Mouse (Mus musculus) myocyte (in vitro differentiated cells): ENCODE measurements at regions not wholly inside any gene's neighbourhood (a gene's known extent, or its start where the extent isn't known, plus 50 kb on each side); places are given as distances from the start of the nearest gene placed in this dataset.
A peak's percentile ranks its signal among the peaks of the same experiment; 100 is the strongest.

ENCODE experiments used
- H3K27me3 ChIP-seq: one replicate; pipeline ENCODE4 v1.6.1; 2011; ENCODE audit not compliant: control insufficient read depth, insufficient read depth, insufficient read length
- H3K36me3 ChIP-seq: one replicate; pipeline ENCODE4 v1.6.1; 2011; ENCODE audit not compliant: control insufficient read depth, insufficient read depth
- H3K4me2 ChIP-seq: one replicate; pipeline ENCODE4 v1.6.1; 2011; ENCODE audit warnings: low read depth, control low read depth
- H3K4me3 ChIP-seq: one replicate; pipeline ENCODE4 v1.5.1; 2011; ENCODE audit warnings: mild to moderate bottlenecking, control low read depth, moderate library complexity
- H3K79me2 ChIP-seq: one replicate; pipeline ENCODE4 v1.6.1; 2011; ENCODE audit not compliant: control insufficient read depth, insufficient read depth
- H3ac ChIP-seq: one replicate; pipeline ENCODE4 v1.6.1; 2011; ENCODE audit not compliant: control insufficient read depth, insufficient read length
- CEBPB ChIP-seq: IDR thresholded peaks from 2 replicates; pipeline ENCODE4 v1.6.1; 2011; ENCODE audit warnings: mild to moderate bottlenecking, moderate library complexity; ENCODE audit not compliant: poor library complexity, insufficient read depth, severe bottlenecking
- E2F4 ChIP-seq: IDR thresholded peaks from one replicate; pipeline ENCODE4 v1.6.1; 2011; ENCODE audit warnings: mild to moderate bottlenecking, control low read depth, moderate library complexity; ENCODE audit not compliant: insufficient read depth
- MAX ChIP-seq: IDR thresholded peaks from one replicate; pipeline ENCODE4 v1.6.1; 2011; ENCODE audit warnings: low read depth, mild to moderate bottlenecking, control low read depth
- MYOD1 ChIP-seq, 3 experiments: IDR thresholded peaks; one replicate each; pipeline ENCODE4 v1.6.1; 2011; ENCODE audit warnings: control low read depth in 2 of 3, low read depth in 2 of 3, mild to moderate bottlenecking in 2 of 3, moderate library complexity in 1 of 3; ENCODE audit not compliant: insufficient read length in 2 of 3, control insufficient read depth in 1 of 3
- MYOG ChIP-seq, 3 experiments: IDR thresholded peaks; one replicate each; pipeline ENCODE4 v1.6.1; 2011; ENCODE audit warnings: control low read depth in 2 of 3, low read depth in 2 of 3, mild to moderate bottlenecking in 2 of 3; ENCODE audit not compliant: insufficient read length in 2 of 3, control insufficient read depth in 1 of 3, insufficient read depth in 1 of 3
- POLR2A ChIP-seq: IDR thresholded peaks from one replicate; pipeline ENCODE4 v1.6.1; 2011; ENCODE audit warnings: low read depth, mild to moderate bottlenecking, control low read depth, moderate library complexity; ENCODE audit not compliant: insufficient read length
- POLR2AphosphoS2 ChIP-seq: IDR thresholded peaks from one replicate; pipeline ENCODE4 v1.6.1; 2011; ENCODE audit warnings: low read depth, control low read depth; ENCODE audit not compliant: insufficient read length
- REST ChIP-seq: IDR thresholded peaks from one replicate; pipeline ENCODE4 v1.6.1; 2011; ENCODE audit warnings: mild to moderate bottlenecking, control low read depth, moderate library complexity; ENCODE audit not compliant: insufficient read depth, insufficient read length
- SRF ChIP-seq: IDR thresholded peaks from one replicate; pipeline ENCODE4 v1.6.1; 2011; ENCODE audit warnings: low read depth; ENCODE audit not compliant: control insufficient read depth, insufficient read length
- TCF12 ChIP-seq: IDR thresholded peaks from one replicate; pipeline ENCODE4 v1.6.1; 2011; ENCODE audit warnings: mild to moderate bottlenecking, control low read depth; ENCODE audit not compliant: poor library complexity, insufficient read depth, severe bottlenecking
- TCF3 ChIP-seq: IDR thresholded peaks from one replicate; pipeline ENCODE4 v1.6.1; 2011; ENCODE audit warnings: low read depth, control low read depth; ENCODE audit not compliant: insufficient read length
- USF1 ChIP-seq: IDR thresholded peaks from one replicate; pipeline ENCODE4 v1.6.1; 2011; ENCODE audit warnings: low read depth, mild to moderate bottlenecking, control low read depth, moderate library complexity

DNA sequence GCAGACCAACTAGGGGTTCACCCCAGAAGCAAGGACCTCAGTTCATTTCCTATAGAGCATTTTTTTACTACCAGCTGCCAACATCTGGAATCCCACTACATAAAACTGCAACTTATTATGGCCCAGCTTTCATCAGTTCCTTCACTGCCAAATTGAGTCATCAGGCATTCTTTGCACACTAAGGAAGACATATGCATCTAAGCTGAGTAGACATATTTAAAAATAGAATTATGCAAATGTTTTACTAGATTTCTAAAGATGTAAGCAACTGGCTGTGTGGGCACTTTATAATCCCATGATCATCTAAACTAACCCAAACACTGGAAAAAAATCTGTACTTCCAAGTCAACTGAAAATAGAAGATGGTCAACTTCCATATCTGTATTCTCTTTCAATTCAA is 415.9 kb upstream of the Rarb start:
- TF ChIP-seq MAX, result no peak
- TF ChIP-seq REST, result no peak
- TF ChIP-seq MYOD1 (IDR thresholded peaks at IDR 0.05; ENCODE audit: control insufficient read depth in 1 of 3, insufficient read length in 2 of 3, low read depth in 2 of 3), result no peak
- TF ChIP-seq CEBPB, result no peak
- TF ChIP-seq TCF12, result no peak
- TF ChIP-seq E2F4, result no peak
- no peak for TF ChIP-seq POLR2A
- no peak for TF ChIP-seq MYOG (IDR thresholded peaks at IDR 0.05; ENCODE audit: control insufficient read depth in 1 of 3, insufficient read depth in 1 of 3, insufficient read length in 2 of 3, low read depth in 2 of 3)
- H3K4me3 ChIP-seq, result no peak overlapping the region
- H3K36me3 ChIP-seq, result no peaks in the 10 kb centered on the region
- H3ac ChIP-seq, result no peak overlapping the region
- no peaks in the 10 kb centered on the region for H3K79me2 ChIP-seq
- H3K27me3 ChIP-seq, result no peaks in the 10 kb centered on the region
- no peak overlapping the region for H3K4me2 ChIP-seq

DNA sequence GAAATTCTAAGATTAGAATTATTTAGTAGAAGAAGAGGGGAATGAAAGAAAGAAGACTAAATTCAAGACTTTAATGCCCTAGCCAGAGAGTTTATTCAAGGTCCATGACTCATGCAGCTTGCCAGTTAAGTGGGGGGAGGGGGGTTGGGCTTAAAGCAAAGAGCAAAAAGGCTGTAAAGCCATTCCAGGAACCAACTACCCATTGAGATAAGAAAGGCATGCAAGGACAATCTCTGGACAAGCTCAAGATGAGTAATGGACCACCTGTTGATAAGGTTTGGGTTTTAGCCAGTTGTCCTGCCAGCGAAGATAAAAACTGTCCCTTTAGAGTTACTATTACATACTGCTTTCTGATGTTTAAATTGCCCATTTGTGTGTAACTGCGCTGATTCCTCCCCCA is 392.5 kb upstream of the Rarb start:
- Histone ChIP-seq H3K4me3 (no peak overlapping the region), H3K27me3 (no peaks in the 10 kb centered on the region), H3K79me2 (no peaks in the 10 kb centered on the region), H3ac (no peak overlapping the region), H3K4me2 (peak overlapping the region; percentile 9), H3K36me3 (no peaks in the 10 kb centered on the region)
- TF ChIP-seq TCF12 (no peak), MYOD1 (IDR thresholded peaks at IDR 0.05; ENCODE audit: control insufficient read depth in 1 of 3, insufficient read length in 2 of 3, low read depth in 2 of 3) (peak in 1 of 3 experiments; percentile 2)

DNA sequence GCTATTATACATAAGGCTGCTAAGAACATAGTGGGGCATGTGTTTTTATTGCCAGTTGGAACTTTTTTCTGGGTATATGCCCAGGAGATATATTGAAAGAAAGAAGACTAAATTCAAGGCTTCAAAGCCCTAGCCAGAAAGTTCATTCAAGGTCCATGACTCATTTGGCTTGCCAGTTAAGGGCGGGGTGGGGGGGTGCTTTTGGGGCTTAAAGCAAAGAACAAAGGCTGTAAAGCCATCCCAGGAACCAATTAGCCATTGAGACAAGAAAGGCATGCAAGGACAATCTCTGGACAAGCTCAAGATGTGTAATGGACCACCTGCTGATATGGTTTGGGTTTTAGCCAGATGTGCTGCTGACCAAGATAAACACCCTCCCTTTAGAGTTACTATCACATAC is 386.7 kb upstream of the Rarb start:
- Histone ChIP-seq H3K79me2 (no peaks in the 10 kb centered on the region), H3K36me3 (no peaks in the 10 kb centered on the region)
- no peak for TF ChIP-seq TCF12
- TF ChIP-seq POLR2AphosphoS2, result no peak
- no peak for TF ChIP-seq REST
- no peak for TF ChIP-seq MYOD1 (IDR thresholded peaks at IDR 0.05; ENCODE audit: control insufficient read depth in 1 of 3, insufficient read length in 2 of 3, low read depth in 2 of 3)
- TF ChIP-seq MYOG (IDR thresholded peaks at IDR 0.05; ENCODE audit: control insufficient read depth in 1 of 3, insufficient read depth in 1 of 3, insufficient read length in 2 of 3, low read depth in 2 of 3), result no peak
- no peak for TF ChIP-seq SRF
- no peak for TF ChIP-seq POLR2A
- TF ChIP-seq USF1, result no peak
- no peak for TF ChIP-seq CEBPB
- TF ChIP-seq MAX, result no peak
- no peak for TF ChIP-seq TCF3
- no peak for TF ChIP-seq E2F4

DNA sequence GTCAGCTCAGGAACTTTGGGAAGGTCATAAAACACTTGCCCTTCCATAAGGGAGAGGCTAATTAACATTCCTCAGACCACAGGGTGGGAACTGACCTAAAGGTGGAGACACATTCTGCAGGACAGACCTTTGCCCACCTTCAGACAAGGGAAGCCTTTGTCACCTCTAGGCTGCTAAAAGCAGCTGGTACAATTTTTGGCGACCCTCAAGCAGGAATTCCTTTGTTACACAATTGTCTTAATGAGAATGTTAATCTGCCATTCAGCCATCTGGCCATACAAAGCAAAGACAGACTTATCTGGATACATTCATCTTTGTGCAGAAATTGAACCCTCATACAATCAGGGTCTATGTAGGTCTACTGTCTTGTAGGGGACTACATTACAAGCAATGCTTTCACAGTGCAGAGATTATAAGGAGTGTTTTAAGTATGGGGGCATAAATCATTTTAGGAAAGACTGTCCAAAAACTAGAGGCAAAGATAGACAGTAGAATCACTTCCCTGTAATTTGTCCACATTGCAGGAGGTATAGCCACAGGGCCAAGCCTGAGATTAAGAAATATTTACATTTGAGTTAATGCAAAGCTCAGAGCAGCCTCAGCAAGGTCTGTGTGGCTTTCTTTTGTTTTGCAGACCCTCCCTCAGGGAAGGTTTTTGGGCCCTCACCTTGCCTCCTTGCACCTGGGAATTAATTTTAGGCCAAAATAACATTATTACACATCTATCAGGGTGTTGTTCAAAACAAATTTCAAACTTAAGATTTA is 384.5 kb upstream of the Rarb start:
- no peak for TF ChIP-seq MYOG (IDR thresholded peaks at IDR 0.05; ENCODE audit: control insufficient read depth in 1 of 3, insufficient read depth in 1 of 3, insufficient read length in 2 of 3, low read depth in 2 of 3)
- no peak for TF ChIP-seq CEBPB
- TF ChIP-seq REST, result no peak
- no peak for TF ChIP-seq TCF12
- no peak for TF ChIP-seq USF1
- TF ChIP-seq E2F4, result no peak
- no peak for TF ChIP-seq POLR2A
- no peak for TF ChIP-seq MAX
- no peak for TF ChIP-seq TCF3
- no peak for TF ChIP-seq MYOD1 (IDR thresholded peaks at IDR 0.05; ENCODE audit: control insufficient read depth in 1 of 3, insufficient read length in 2 of 3, low read depth in 2 of 3)
- TF ChIP-seq POLR2AphosphoS2, result no peak
- no peak for TF ChIP-seq SRF
- H3K36me3 ChIP-seq, result no peaks in the 10 kb centered on the region
- H3K4me3 ChIP-seq, result no peak overlapping the region

More for the DNA sequence above, 386.7 kb upstream of the Rarb start:
- no peak overlapping the region for H3ac ChIP-seq
- H3K4me3 ChIP-seq, result no peak overlapping the region
- no peaks in the 10 kb centered on the region for H3K27me3 ChIP-seq
- H3K4me2 ChIP-seq, result no peak overlapping the region

DNA sequence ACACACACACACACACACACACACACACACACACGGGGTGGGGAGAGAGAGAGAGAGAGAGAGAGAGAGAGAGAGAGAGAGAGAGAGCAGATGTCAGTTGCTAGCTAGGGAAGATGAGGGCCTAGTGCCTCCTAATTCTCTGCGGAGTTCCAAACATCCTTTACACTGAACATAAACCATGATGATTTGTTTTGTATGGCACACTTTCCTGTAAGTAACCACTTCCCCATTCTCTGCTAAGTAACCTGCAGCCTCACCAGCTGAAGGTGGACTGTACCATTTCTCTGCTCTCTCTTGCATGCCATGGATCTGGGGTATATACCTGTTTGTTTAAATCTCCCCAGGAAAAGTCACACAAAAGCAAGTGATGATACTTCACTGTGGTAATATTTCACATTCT is 374.0 kb upstream of the Rarb start:
- Histone ChIP-seq H3K79me2 (no peaks in the 10 kb centered on the region), H3K4me2 (no peak overlapping the region), H3K27me3 (no peaks in the 10 kb centered on the region), H3ac (no peak overlapping the region), H3K36me3 (no peaks in the 10 kb centered on the region), H3K4me3 (no peak overlapping the region)
- TF ChIP-seq CEBPB (no peak), USF1 (no peak), REST (no peak), MAX (no peak), MYOG (IDR thresholded peaks at IDR 0.05; ENCODE audit: control insufficient read depth in 1 of 3, insufficient read depth in 1 of 3, insufficient read length in 2 of 3, low read depth in 2 of 3) (no peak), TCF12 (no peak)

More for the DNA sequence above, 384.5 kb upstream of the Rarb start:
- no peaks in the 10 kb centered on the region for H3K27me3 ChIP-seq
- no peak overlapping the region for H3K4me2 ChIP-seq
- H3K79me2 ChIP-seq, result no peaks in the 10 kb centered on the region
- H3ac ChIP-seq, result no peak overlapping the region
